In the genomic region with DNA sequence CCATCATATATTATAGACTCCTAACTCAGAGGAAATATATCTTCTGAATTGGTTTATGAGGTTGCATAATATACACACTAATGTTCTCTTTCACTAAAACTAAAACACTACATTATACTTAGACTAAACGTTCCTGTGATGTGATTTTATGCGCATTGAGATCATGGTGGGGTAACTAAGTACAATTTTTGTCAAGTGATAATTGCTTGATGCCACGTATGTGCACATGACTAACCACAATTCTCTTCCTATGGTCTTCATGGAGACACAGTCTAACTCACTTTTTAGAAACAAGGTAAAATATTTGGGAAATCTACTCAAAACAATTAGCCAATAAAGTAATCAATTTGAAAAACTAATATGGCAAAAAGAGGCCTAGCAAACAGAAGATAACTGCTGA, we compare ENCODE assay signal across 8 mouse cellular contexts. TPM values are rescaled to one million over a fixed set of nuclear protein-coding genes. Genes with fewer than 3 reads are reported as not detected.
DNase-seq lines count a peak whose midpoint lies in the region; ATAC-seq and TF ChIP-seq lines count a peak whose summit lies in the region.

No protein-coding gene starts in this region.

- peak overlapping the region; percentile 79 for H3K4me2 ChIP-seq in heart, embryonic 14.5 days (ENCODE audit: low read length)
- peak overlapping the region; percentile 83 for H3K4me2 ChIP-seq in hindbrain, embryonic 15.5 days
- peak overlapping the region; percentile 75 for H3K4me2 ChIP-seq in midbrain, embryonic 13.5 days (replicated peaks)

- no peak for DNase-seq in heart, postnatal 36 days
- DNase-seq in ovary, postnatal 10 days (ENCODE audit: low spot score): no peak
- no peak for DNase-seq in left cerebral cortex, postnatal 36 days (ENCODE audit: low spot score in 2 of 2)
- DNase-seq in adrenal gland, postnatal 4 days (ENCODE audit: low spot score in 2 of 2): no peak

- H3K36me3 ChIP-seq in heart, embryonic 14.5 days (ENCODE audit: control insufficient read depth, insufficient read depth, low read length): 0 out of 2 replicates have a peak, but pooled peaks cover 5% of the 10 kb centered on the region
- H3K36me3 ChIP-seq in hindbrain, embryonic 15.5 days: no peaks in the 10 kb centered on the region
- peaks cover 8% of the 10 kb centered on the region for H3K36me3 ChIP-seq in midbrain, embryonic 13.5 days

- ATAC-seq in heart, embryonic 14.5 days (ENCODE audit: insufficient number of reproducible peaks, insufficient read depth, low FRiP score, low read depth): no peak
- no peak for ATAC-seq in hindbrain, embryonic 15.5 days (ENCODE audit: low FRiP score, low read depth)
- ATAC-seq in midbrain, embryonic 13.5 days: no peak

- TF ChIP-seq CTCF in bone marrow, adult 2 months (IDR thresholded peaks at IDR 0.05; ENCODE audit: control insufficient read depth, insufficient read depth, low read length): no peak

- peak overlapping the region; percentile 70 to 79; a peak in 3 of 4 replicates for H3K4me3 ChIP-seq in heart, embryonic 14.5 days (ENCODE audit: control insufficient read depth in 1 of 2, insufficient read depth in 1 of 2, low read depth in 1 of 2, low read length in 2 of 2)
- peak overlapping the region; percentile 91 for H3K4me3 ChIP-seq in bone marrow, adult 2 months (replicated peaks; ENCODE audit: control insufficient read depth, low read depth, low read length)
- peak overlapping the region; percentile 88 for H3K4me3 ChIP-seq in hindbrain, embryonic 15.5 days
- H3K4me3 ChIP-seq in midbrain, embryonic 13.5 days (replicated peaks): peak overlapping the region; percentile 97

- no peaks in the 10 kb centered on the region for H3K27me3 ChIP-seq in heart, embryonic 14.5 days (ENCODE audit: control insufficient read depth, insufficient read depth, low read length)
- H3K27me3 ChIP-seq in hindbrain, embryonic 15.5 days: no peaks in the 10 kb centered on the region
- no peaks in the 10 kb centered on the region for H3K27me3 ChIP-seq in midbrain, embryonic 13.5 days

- no peak overlapping the region for H3K27ac ChIP-seq in heart, embryonic 14.5 days (replicated peaks in 1 of 2; ENCODE audit: control insufficient read depth in 1 of 2, insufficient read depth in 1 of 2, low read depth in 2 of 2, low read length in 2 of 2)
- no peak overlapping the region for H3K27ac ChIP-seq in bone marrow, adult 2 months (ENCODE audit: control insufficient read depth, insufficient read depth, low read depth, low read length, poor library complexity)
- H3K27ac ChIP-seq in hindbrain, embryonic 15.5 days (replicated peaks): no peak overlapping the region
- H3K27ac ChIP-seq in midbrain, embryonic 13.5 days: no peak overlapping the region

- peaks cover 0 to 19% of the 10 kb centered on the region in 2 experiments; a peak in 2 of 4 replicates for H3K4me1 ChIP-seq in heart, embryonic 14.5 days (ENCODE audit: control insufficient read depth in 2 of 2, insufficient read depth in 2 of 2, low read length in 2 of 2)
- peaks cover 1% of the 10 kb centered on the region; the same call in 1 of the 2 replicates for H3K4me1 ChIP-seq in bone marrow, adult 2 months (ENCODE audit: control insufficient read depth, insufficient read depth, low read length)
- peaks cover 14% of the 10 kb centered on the region for H3K4me1 ChIP-seq in hindbrain, embryonic 15.5 days (replicated peaks)
- H3K4me1 ChIP-seq in midbrain, embryonic 13.5 days (replicated peaks): peaks cover 22% of the 10 kb centered on the region

- intact Hi-C loops in heart, postnatal 36 days (cut with DNase I): loop anchor here (5.0 to 10.0 kb wide), 4 partner anchors 272 to 570 kb away; partner anchors contain the start of genes Sdhaf3 and Slc25a13
- intact Hi-C loops in left cerebral cortex, postnatal 36 days (cut with DNase I): loop anchor here (5.0 to 10.0 kb wide), 2 partner anchors 285 to 572 kb away; partner anchors contain the start of gene Dlx6

- WGBS in heart, embryonic 14.5 days: 58% methylated on average over 3 of the region's 3 CpGs
- 16% methylated on average over 3 of the region's 3 CpGs for WGBS in bone marrow, adult 2 months
- WGBS in hindbrain, embryonic 15.5 days: 64% methylated on average over 3 of the region's 3 CpGs
- WGBS in midbrain, embryonic 13.5 days: 67% methylated on average over 3 of the region's 3 CpGs

- peak overlapping the region; percentile 96 for H3K9ac ChIP-seq in heart, embryonic 14.5 days (ENCODE audit: low read length)
- peak overlapping the region; percentile 98; the same call in 1 of the 2 replicates for H3K9ac ChIP-seq in hindbrain, embryonic 15.5 days
- peak overlapping the region; percentile 98 for H3K9ac ChIP-seq in midbrain, embryonic 13.5 days (replicated peaks)

- TF ChIP-seq POLR2A in bone marrow, adult 2 months (IDR thresholded peaks at IDR 0.05; ENCODE audit: borderline replicate concordance, control insufficient read depth, low read depth, low read length): no peak

- H3K9me3 ChIP-seq in heart, embryonic 14.5 days (ENCODE audit: control insufficient read depth, low read length): no peaks in the 10 kb centered on the region
- no peaks in the 10 kb centered on the region for H3K9me3 ChIP-seq in hindbrain, embryonic 15.5 days
- H3K9me3 ChIP-seq in midbrain, embryonic 13.5 days: no peaks in the 10 kb centered on the region

RNA-seq across cellular contexts. Expression of gene Sem1, which starts 1.2 kb away (rescaled TPM):
- 252 and 256 TPM in 2 replicates for polyA plus RNA-seq in heart, embryonic 14.5 days (2014; fragmentation: Nextera tagmentation; extraction: Ambion mirVana)
- total RNA-seq in heart, postnatal 36 days (2021): 100 to 1,000 TPM in 1 of 2 experiments, 10 to 100 TPM in 1; 99.7 to 105 TPM
- 68.9 and 129 TPM in 2 replicates for polyA plus RNA-seq in bone marrow, adult 2 months (2011; ENCODE audit: insufficient read depth, insufficient read length, low replicate concordance, missing spikeins)
- polyA plus RNA-seq in hindbrain, embryonic 15.5 days (2015; fragmentation: Nextera tagmentation; extraction: Ambion mirVana): 138 and 155 TPM in 2 replicates
- 192 and 196 TPM in 2 replicates for polyA plus RNA-seq in midbrain, embryonic 13.5 days (2015; fragmentation: Nextera tagmentation; extraction: Ambion mirVana)
- total RNA-seq in left cerebral cortex, postnatal 36 days (2021): 10 to 100 TPM; 41.6 to 46.6 TPM
- total RNA-seq in adrenal gland, postnatal 4 days (2021): 10 to 100 TPM; 87.0 to 88.5 TPM
